Mouse (Mus musculus) left cerebral cortex, postnatal 25 days (tissue): ENCODE measurements at regions not wholly inside any gene's neighbourhood (a gene's known extent, or its start where the extent isn't known, plus 50 kb on each side); places are given as distances from the start of the nearest gene placed in this dataset.

Source experiments
- DNase-seq, 2 experiments: peaks; one replicate each; pipeline ENCODE4 v3.0.0; 2022; ENCODE audit warnings: low spot score in 2 of 2, mixed read lengths in 1 of 2
- intact Hi-C: fragments of 180-260 bp; cut with DNase I; formaldehyde crosslinking; loops from one replicate; pipeline ENCODE4 v1.15.1; 2025

DNA sequence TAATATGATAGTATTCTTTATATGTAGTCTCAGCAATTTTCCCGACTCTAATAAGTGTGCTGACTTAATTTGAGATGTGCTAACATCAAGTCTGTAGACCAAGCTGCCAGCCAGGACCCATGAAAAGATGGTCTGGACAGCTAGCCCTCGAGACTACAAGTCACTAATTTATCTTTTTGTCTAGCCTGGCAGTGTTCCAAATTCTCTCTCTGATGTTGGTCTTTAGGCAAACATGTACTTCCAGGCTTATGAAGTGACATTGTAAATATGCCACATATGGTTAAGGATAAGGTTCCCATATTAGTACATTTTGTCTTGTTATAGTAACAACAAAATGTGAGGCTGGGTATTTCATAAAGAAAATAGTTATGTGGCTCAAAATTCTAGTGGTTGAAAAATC lies 288.5 kb downstream of the Ice1 start:
- intact Hi-C loops, result no loop called here
- DNase-seq, result no peak

DNA sequence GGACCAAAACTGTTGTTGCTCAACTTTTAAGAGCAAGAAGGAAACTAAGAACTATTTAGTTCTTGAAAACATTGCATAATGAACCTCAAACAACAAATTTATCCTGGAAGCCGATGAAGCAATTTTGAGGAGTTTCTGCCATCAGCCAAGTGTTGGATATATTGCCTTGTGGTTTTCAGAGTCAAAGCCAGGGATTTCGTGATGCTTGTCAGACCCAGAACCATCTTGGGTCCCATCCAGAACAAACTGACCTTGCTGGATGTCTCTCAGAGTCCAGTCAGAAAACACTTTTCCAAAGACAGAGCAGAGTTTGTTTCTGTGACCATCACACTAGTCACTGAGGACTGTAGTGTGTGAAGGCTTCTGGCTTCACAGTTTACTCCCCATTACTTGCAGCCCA lies 267.8 kb downstream of the Ice1 start:
- DNase-seq, result no peak
- intact Hi-C loops, result no loop called here

DNA sequence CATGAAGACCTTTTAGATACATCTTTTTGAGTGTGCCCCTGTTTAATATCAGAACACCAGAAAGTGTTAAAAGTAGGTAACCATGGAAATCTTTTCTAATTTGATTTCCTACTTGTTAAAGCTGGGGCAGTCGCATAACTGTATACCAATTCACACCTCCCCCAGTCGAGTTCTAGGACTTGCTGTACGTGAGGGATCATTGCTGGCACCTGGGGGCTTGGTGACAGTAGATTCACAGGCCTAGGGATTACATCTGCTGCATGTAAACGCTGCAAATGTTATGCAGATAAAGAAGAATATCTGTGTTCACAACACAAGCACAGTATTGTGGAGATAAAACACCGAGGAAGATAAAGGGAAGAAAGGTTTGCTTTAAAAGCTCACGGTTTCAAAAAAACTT lies 256.7 kb downstream of the Ice1 start:
- intact Hi-C loops, result no loop called here
- DNase-seq, result peak; percentile 38 to 68

DNA sequence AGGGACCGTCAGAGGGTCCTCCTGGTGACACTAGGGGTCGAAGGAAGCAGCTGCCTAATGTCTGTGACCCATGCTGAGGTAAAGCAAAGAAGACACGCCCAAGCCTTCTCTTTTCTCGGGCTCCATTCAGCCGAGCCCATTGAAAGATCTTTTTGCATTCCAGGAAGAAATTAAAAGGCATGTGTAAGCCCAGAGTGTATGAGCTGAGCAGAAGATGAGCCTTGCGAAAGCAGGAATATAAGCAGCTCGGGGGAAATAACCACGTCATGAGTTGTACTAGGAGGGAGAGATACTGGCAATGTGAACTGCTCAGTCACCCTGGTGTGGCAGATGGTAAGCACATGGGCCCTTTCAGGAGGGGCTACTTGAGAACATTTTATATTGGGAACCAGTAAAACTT lies 252.1 kb downstream of the Ice1 start:
- intact Hi-C loops, result no loop called here
- DNase-seq, result no peak

DNA sequence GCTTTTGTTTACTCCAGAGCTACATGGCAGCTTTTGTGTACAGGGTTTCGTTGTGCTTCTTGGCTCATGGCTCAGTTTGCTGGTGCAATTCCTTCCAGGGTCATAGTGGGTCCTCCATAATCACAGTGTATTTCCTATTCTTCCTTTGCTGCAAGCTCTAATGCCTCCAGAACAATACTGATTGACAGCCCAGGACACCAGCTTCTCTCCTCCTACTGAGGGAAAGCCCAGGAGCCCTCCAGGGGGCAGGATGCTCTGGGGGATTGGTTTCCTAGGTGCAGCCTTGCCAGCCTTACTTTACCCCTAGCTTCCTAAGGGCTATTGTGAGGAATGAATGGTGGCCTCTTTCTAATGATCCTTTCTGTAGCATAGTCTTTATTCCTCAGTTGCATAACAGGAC lies 224.6 kb downstream of the Ice1 start:
- DNase-seq, result no peak
- intact Hi-C loops, result no loop called here

DNA sequence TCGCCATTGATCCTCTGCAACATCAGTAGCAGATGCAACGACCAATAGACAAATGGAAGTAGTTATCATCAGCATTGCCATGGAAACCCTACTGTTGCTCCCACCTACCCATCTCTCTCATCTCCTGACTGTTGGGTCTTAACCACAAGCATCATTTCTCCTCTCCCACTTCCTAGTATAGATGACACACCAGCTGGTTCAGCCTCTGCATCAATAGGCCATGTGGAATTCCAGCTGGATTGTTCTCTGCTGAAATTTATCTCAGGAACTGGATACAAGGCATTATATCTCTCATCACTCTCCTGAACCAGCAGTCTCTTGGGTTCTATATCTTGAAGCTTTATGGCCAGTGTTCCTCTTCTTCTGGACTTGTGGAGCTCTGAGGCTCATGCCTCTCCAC lies 219.3 kb downstream of the Ice1 start:
- intact Hi-C loops, result no loop called here

DNA sequence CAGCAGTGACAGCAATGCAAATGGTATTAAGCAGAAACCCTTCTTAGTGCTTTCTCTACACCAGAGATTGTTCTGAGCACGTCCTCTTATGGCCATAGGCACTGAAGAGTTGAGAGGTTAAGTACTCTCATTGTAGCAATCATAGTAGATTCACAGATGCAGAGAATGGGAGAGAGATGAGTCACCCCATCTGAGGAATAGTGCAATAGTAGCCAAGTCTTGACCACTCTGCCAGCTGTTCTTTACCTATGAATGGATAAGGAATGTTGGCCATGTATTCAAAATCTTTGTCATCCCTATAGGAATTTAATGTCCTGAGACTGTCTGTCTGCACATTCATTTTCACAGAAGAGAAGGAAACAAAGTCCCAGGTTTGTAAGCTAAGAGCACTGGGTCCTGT lies 198.0 kb downstream of the Ice1 start:
- intact Hi-C loops, result no loop called here
- DNase-seq, result no peak

More for the DNA sequence above, 219.3 kb downstream of the Ice1 start:
- DNase-seq, result peak in 1 of 2 experiments; percentile 39

DNA sequence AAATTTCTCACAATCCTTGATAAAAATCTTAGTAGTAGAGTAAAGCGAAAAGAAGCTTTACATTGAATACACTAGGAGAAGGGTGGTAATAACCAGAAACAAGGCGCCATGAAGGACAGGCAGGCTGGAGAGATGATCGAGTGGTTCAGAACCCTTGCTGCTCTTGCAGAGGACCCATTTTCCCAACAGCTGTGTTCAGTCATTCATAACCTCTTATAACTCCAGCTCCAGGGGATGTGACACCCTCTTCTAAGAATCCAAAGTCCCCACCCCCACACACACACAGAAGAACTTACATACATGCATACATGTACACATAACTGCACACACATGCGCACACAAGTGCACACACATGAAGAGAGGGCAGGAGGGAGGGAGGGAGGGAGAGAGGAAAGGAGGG lies 190.5 kb downstream of the Ice1 start:
- DNase-seq, result no peak
- intact Hi-C loops, result no loop called here

DNA sequence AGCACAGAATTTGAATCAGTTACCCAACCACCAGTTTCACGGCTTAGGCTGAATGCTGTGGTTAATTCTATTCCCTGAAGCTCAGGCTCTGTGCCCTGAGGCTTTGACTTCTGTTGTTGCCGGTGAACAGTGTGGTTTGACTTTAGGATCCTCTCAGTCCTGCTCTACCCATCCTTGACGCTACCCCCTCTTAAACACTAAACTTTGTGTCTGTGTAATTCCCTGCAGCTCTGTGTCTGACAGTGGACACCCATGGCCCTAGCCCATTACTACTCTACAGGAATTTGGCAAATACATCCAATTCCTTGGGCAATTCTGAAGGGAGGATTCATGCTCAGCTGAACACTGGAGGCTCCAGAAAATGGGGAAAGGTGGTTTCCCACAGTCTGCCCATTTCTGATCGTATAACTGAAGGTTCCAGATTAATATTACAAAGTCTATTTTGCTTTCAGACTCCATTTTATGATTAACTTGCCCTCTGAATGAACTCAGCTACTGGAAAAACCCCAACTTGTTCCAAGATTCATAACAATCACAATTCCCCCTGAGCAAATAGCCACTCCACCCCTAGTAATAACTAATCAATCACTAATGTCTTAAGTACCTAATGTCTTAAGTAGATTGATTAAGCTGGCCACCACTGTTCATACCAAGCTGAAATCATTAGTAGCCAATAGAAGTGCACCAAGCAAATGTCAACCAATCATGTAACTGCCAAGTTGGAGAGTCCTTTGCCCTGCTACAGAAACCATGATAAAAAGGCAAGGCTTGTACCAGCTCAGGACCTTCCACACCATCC lies 182.6 kb downstream of the Ice1 start:
- no peak for DNase-seq
- intact Hi-C loops, result no loop called here

DNA sequence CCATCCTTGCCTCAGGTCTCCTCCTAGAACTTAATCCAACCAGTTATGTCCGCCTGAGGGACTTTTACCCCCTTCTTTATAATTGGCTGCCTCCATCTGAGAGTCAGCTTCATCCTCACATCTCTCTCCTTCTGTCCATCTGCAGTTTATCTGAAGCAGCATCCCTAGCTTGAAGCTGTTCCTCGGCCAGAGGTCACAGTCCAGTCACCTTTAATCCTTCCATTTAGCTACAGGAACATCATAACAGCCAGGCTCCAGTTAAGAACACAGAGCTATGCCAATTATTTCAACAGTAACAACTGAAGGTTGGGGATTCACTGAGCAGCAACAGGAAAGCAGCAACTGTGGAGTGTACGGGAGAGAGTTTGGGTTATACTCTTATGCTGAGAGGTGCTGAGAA lies 179.0 kb downstream of the Ice1 start:
- intact Hi-C loops, result no loop called here
- no peak for DNase-seq

DNA sequence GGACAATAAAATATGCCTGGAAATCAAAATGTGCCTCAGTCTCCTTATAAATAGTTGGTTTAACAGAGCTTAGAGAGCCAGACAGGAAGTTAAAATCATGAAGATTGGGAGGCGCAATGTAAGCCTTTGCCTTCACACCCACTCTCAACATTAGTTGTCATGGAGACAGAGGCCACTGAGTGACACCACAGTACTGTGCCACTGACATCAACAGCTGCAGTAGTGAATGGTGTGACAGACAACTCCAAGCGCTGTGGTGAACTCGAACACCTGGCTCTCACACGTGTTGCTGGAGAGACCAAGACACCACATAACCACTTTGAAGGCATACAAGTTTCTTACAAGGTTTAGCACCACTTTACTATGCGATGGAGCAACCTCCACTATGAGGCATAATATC lies 172.4 kb downstream of the Ice1 start:
- intact Hi-C loops, result no loop called here
- no peak for DNase-seq

DNA sequence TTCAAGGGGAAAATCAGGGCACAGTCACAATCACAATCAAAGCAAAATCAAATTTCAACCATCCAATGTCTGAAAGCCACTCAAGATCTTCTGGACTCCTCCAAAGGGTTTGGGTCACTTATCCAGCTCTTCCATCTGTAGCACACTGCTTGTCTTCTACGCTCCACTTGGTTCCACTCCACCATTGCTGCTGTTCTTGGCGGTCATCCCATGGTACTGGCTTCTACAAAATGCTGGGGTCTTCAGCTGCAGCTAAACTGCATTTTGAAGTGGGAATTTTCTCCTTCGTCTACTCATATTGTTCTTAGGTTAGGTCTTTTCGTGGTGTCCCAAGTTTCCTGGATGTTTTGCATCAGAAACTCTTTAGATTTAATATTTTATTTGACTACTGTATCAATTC lies 162.7 kb downstream of the Ice1 start:
- intact Hi-C loops, result no loop called here
- DNase-seq, result no peak

DNA sequence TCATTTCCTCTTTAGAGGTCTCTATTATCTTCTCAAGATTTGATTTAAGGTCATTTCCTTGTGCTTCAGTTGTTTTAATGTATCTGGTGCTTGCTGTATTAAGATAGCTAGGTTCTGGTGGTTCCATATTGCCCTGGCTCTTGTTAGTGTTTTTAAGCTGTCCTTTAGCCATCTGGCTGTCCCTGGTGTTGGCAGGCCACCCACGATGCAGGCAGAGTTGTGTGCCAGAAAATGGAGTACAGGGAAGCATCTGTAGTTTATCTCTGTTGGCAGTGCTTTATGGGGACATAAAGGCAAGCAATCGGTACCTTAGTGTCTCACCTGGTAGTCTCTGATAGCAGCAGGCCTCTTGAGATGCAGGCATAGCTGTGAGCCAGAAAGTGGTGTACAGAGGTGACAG lies 162.1 kb downstream of the Ice1 start:
- intact Hi-C loops, result no loop called here
- DNase-seq, result peak in 1 of 2 experiments; percentile 55

DNA sequence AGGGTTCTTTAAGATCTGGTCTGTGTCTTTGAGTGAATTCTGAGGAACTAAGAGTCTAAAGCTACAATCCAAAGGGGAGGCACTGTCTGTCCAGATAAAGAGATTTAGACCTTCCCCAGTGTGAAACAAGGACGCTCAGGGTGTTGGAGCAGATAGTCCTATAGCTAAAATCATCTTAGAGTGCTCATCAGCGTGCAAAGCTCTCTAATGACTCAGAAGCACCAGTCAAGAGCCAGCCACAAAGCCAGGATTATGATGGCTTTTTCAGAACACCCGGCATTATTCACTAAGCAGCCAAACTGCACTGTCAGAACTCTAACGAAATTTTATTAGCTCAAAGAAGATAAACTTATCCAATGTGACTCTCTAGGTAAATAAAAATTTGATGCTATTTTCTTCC lies 138.1 kb downstream of the Ice1 start:
- peak in 1 of 2 experiments; percentile 53 for DNase-seq
- intact Hi-C loops, result no loop called here
